ENCODE assay signal across 12 mouse cellular contexts in the genomic region with DNA sequence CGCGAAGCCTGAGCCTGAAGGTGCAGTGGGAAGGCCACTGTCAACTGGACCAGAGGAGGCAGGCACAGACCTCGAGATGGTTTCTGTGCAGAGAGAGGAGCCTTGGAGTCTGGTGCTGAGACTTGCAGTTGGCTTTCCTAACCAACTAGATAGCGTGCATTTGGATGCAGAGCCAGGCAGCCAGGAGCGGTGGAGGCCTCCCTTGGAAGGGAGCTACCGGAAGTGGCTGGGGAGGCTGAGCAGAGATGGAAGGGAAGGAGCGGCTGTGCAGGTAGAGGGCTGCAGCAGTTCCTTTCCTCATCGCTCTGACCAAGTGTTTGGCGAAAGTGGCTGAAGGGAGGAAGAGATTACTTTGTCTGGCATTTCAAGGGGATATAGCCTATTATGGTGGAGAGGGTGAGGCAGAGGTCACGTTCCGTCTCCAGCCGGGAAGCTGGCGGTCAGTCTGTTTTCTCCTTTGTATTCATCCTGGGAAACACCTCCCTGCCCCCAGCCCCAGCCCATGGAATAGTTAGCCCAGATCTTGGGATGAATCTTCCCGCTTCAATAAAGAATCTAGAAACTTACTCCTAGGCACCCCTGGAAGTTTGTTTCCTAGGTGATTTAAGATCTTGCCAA. TPM values are rescaled to one million over a fixed set of nuclear protein-coding genes. Genes with fewer than 3 reads are reported as not detected.
A peak's percentile ranks its signal among the peaks of the same experiment; 100 is the strongest.
DNase-seq lines count a peak whose midpoint lies in the region; ATAC-seq and TF ChIP-seq lines count a peak whose summit lies in the region.
"Had no signal": no experiment of that assay in that cellular context is flagged by ENCODE, and none has a peak within 500 bp of the region (broad histone marks: within the 10 kb centered on the region; RNA-seq: fewer than 3 reads in every experiment).

No protein-coding gene starts in this region.

- no peak for TF ChIP-seq EP300 in stomach, postnatal 0 days (optimal IDR thresholded peaks at IDR 0.05)

- H3K27ac ChIP-seq in heart, embryonic 13.5 days (replicated peaks): no peak overlapping the region; the same call in 1 of the 2 replicates
- H3K27ac ChIP-seq in midbrain, embryonic 14.5 days (replicated peaks; ENCODE audit: low read depth, low read length): peak overlapping the region; percentile 49; the same call in 1 of the 2 replicates
- no peak overlapping the region for H3K27ac ChIP-seq in midbrain, embryonic 16.5 days (ENCODE audit: low read length)
- H3K27ac ChIP-seq in intestine, embryonic 16.5 days (ENCODE audit: low read length): no peak overlapping the region
- peak overlapping the region; percentile 24; the same call in 1 of the 2 replicates for H3K27ac ChIP-seq in stomach, postnatal 0 days (replicated peaks)
- H3K27ac ChIP-seq: limb, embryonic 15.5 days had no signal

- DNase-seq in heart, postnatal 36 days: no peak
- DNase-seq in midbrain, embryonic 14.5 days: no peak
- DNase-seq in stomach, postnatal 0 days (ENCODE audit: low spot score): no peak
- DNase-seq in adrenal gland, postnatal 10 days: no peak
- DNase-seq in thymus, postnatal 0 days (ENCODE audit: low spot score): no peak
- DNase-seq: gastrocnemius, postnatal 14 days had no signal

- no peaks in the 10 kb centered on the region for H3K36me3 ChIP-seq in heart, embryonic 13.5 days
- no peaks in the 10 kb centered on the region for H3K36me3 ChIP-seq in midbrain, embryonic 14.5 days (ENCODE audit: control insufficient read depth, insufficient read depth, low read length)
- no peaks in the 10 kb centered on the region for H3K36me3 ChIP-seq in midbrain, embryonic 16.5 days (ENCODE audit: control insufficient read depth, insufficient read depth, low read length)
- no peaks in the 10 kb centered on the region for H3K36me3 ChIP-seq in intestine, embryonic 16.5 days (ENCODE audit: control insufficient read depth, insufficient read depth, low read length)
- H3K36me3 ChIP-seq in stomach, postnatal 0 days (ENCODE audit: control insufficient read depth, insufficient read depth, low read length): no peaks in the 10 kb centered on the region
- H3K36me3 ChIP-seq: limb, embryonic 15.5 days; midbrain, embryonic 12.5 days had no signal

- H3K4me1 ChIP-seq in heart, embryonic 13.5 days: peaks cover 17% of the 10 kb centered on the region
- peaks cover 17% of the 10 kb centered on the region for H3K4me1 ChIP-seq in midbrain, embryonic 14.5 days (ENCODE audit: control insufficient read depth, insufficient read depth, low read length)
- H3K4me1 ChIP-seq in midbrain, embryonic 16.5 days (ENCODE audit: control insufficient read depth, insufficient read depth, low read length): peaks cover 12% of the 10 kb centered on the region
- H3K4me1 ChIP-seq in intestine, embryonic 16.5 days (ENCODE audit: control insufficient read depth, insufficient read depth, low read length): peaks cover 12% of the 10 kb centered on the region
- no peaks in the 10 kb centered on the region for H3K4me1 ChIP-seq in stomach, postnatal 0 days (replicated peaks; ENCODE audit: control insufficient read depth, insufficient read depth)

- 0 out of 2 replicates have a peak overlapping the region, but pooled peaks have one; percentile 2 for H3K4me3 ChIP-seq in heart, embryonic 13.5 days
- no peak overlapping the region for H3K4me3 ChIP-seq in midbrain, embryonic 14.5 days (replicated peaks; ENCODE audit: low read depth, low read length)
- no peak overlapping the region for H3K4me3 ChIP-seq in midbrain, embryonic 16.5 days (ENCODE audit: low read depth, low read length)
- H3K4me3 ChIP-seq in intestine, embryonic 16.5 days (ENCODE audit: low read length): no peak overlapping the region
- no peak overlapping the region for H3K4me3 ChIP-seq in stomach, postnatal 0 days (ENCODE audit: low read depth, low read length)
- H3K4me3 ChIP-seq: midbrain, embryonic 12.5 days had no signal

- no peak for ATAC-seq in heart, embryonic 13.5 days (ENCODE audit: extremely low read depth, insufficient number of reproducible peaks, low FRiP score, low TSS enrichment)
- no peak for ATAC-seq in midbrain, embryonic 14.5 days (ENCODE audit: low FRiP score, low TSS enrichment)
- no peak for ATAC-seq in midbrain, embryonic 16.5 days
- ATAC-seq in intestine, embryonic 16.5 days: no peak
- no peak for ATAC-seq in stomach, postnatal 0 days (ENCODE audit: low FRiP score, low TSS enrichment)
- ATAC-seq: CD4-positive, CD25-positive, alpha-beta regulatory T cell, adult 4 months had no signal

- intact Hi-C loops in heart, postnatal 36 days (cut with DNase I): loop anchor here (5.0 to 10.0 kb wide), 4 partner anchors 365 to 1187 kb away; a partner anchor contains a TSS

- no peak for TF ChIP-seq CTCF in stomach, postnatal 0 days (IDR thresholded peaks at IDR 0.05; ENCODE audit: low read depth)

- H3K27me3 ChIP-seq in heart, embryonic 13.5 days (replicated peaks): peaks cover 4% of the 10 kb centered on the region; the same call in 1 of the 2 replicates
- no peaks in the 10 kb centered on the region for H3K27me3 ChIP-seq in midbrain, embryonic 14.5 days (ENCODE audit: control insufficient read depth, insufficient read depth, low read length)
- no peaks in the 10 kb centered on the region for H3K27me3 ChIP-seq in midbrain, embryonic 16.5 days (ENCODE audit: control insufficient read depth, insufficient read depth, low read depth, low read length)
- H3K27me3 ChIP-seq in intestine, embryonic 16.5 days (replicated peaks; ENCODE audit: control insufficient read depth, insufficient read depth, low read length): no peaks in the 10 kb centered on the region
- no peaks in the 10 kb centered on the region for H3K27me3 ChIP-seq in stomach, postnatal 0 days (ENCODE audit: control insufficient read depth, insufficient read depth, low read length)
- H3K27me3 ChIP-seq: limb, embryonic 15.5 days; midbrain, embryonic 12.5 days had no signal

- H3K4me2 ChIP-seq in heart, embryonic 13.5 days: peak overlapping the region; percentile 56
- H3K4me2 ChIP-seq in midbrain, embryonic 14.5 days (ENCODE audit: low read length): no peak overlapping the region
- H3K4me2 ChIP-seq in midbrain, embryonic 16.5 days (ENCODE audit: low read length): no peak overlapping the region
- no peak overlapping the region for H3K4me2 ChIP-seq in intestine, embryonic 16.5 days (ENCODE audit: low read depth, low read length)
- no peak overlapping the region for H3K4me2 ChIP-seq in stomach, postnatal 0 days (replicated peaks; ENCODE audit: low read depth)

- H3K9ac ChIP-seq in heart, embryonic 13.5 days: no peak overlapping the region
- no peak overlapping the region for H3K9ac ChIP-seq in midbrain, embryonic 14.5 days (replicated peaks; ENCODE audit: low read length)
- H3K9ac ChIP-seq in midbrain, embryonic 16.5 days (ENCODE audit: low read depth, low read length): no peak overlapping the region
- peak overlapping the region; percentile 20; the same call in 1 of the 2 replicates for H3K9ac ChIP-seq in intestine, embryonic 16.5 days (ENCODE audit: low read depth, low read length)
- H3K9ac ChIP-seq in stomach, postnatal 0 days (ENCODE audit: low read length): no peak overlapping the region
- H3K9ac ChIP-seq: limb, embryonic 15.5 days; midbrain, embryonic 12.5 days had no signal

- 20% methylated on average over 14 of the region's 14 CpGs for WGBS in heart, embryonic 13.5 days
- 28% methylated on average over 14 of the region's 14 CpGs for WGBS in midbrain, embryonic 14.5 days
- 26% methylated on average over 14 of the region's 14 CpGs for WGBS in midbrain, embryonic 16.5 days
- 38% methylated on average over 14 of the region's 14 CpGs for WGBS in intestine, embryonic 16.5 days
- 33% methylated on average over 14 of the region's 14 CpGs for WGBS in stomach, postnatal 0 days

- peaks cover 12% of the 10 kb centered on the region for H3K9me3 ChIP-seq in heart, embryonic 13.5 days
- 0 out of 2 replicates have a peak, but pooled peaks cover 7% of the 10 kb centered on the region for H3K9me3 ChIP-seq in midbrain, embryonic 14.5 days (ENCODE audit: control insufficient read depth, low read length)
- H3K9me3 ChIP-seq in midbrain, embryonic 16.5 days (replicated peaks; ENCODE audit: control insufficient read depth, low read length, poor library complexity, severe bottlenecking): peaks cover 4% of the 10 kb centered on the region; the same call in 1 of the 2 replicates
- H3K9me3 ChIP-seq in intestine, embryonic 16.5 days (ENCODE audit: control insufficient read depth, low read length): no peaks in the 10 kb centered on the region
- H3K9me3 ChIP-seq in stomach, postnatal 0 days (ENCODE audit: control insufficient read depth, low read length): no peaks in the 10 kb centered on the region

RNA-seq across cellular contexts. Expression of a gene that starts 20.6 kb away (rescaled TPM):
- polyA plus RNA-seq in heart, embryonic 13.5 days (2015; fragmentation: Nextera tagmentation; extraction: Ambion mirVana): 597 and 600 TPM in 2 replicates
- total RNA-seq in heart, postnatal 36 days (2021): 100 to 1,000 TPM; 850 to 903 TPM
- 772 and 791 TPM in 2 replicates for polyA plus RNA-seq in midbrain, embryonic 14.5 days (2014; fragmentation: Nextera tagmentation; extraction: Ambion mirVana)
- polyA plus RNA-seq in midbrain, embryonic 16.5 days (2015; fragmentation: Nextera tagmentation; extraction: Ambion mirVana): 498 and 513 TPM in 2 replicates
- polyA plus RNA-seq in intestine, embryonic 16.5 days (2015; fragmentation: Nextera tagmentation; extraction: Ambion mirVana): 685 and 745 TPM in 2 replicates
- polyA plus RNA-seq in stomach, postnatal 0 days (2015; fragmentation: Nextera tagmentation; extraction: Ambion mirVana): 1,066 and 1,112 TPM in 2 replicates
- 1,000 to 10,000 TPM; 1,547 to 1,559 TPM for total RNA-seq in adrenal gland, postnatal 10 days (2021)
- polyA plus RNA-seq in thymus, postnatal 0 days (2015; fragmentation: Nextera tagmentation; extraction: Ambion mirVana): 1,698 TPM in 2 replicates

RNA-seq across cellular contexts. Expression of a gene that starts 20.7 kb away (rescaled TPM):
- 12.6 and 13.8 TPM in 2 replicates for polyA plus RNA-seq in heart, embryonic 13.5 days (2015; fragmentation: Nextera tagmentation; extraction: Ambion mirVana)
- total RNA-seq in heart, postnatal 36 days (2021): 10 to 100 TPM; 10.6 to 11.5 TPM
- polyA plus RNA-seq in midbrain, embryonic 14.5 days (2014; fragmentation: Nextera tagmentation; extraction: Ambion mirVana): 21.0 and 23.1 TPM in 2 replicates
- polyA plus RNA-seq in midbrain, embryonic 16.5 days (2015; fragmentation: Nextera tagmentation; extraction: Ambion mirVana): 17.9 and 18.9 TPM in 2 replicates
- 14.2 and 15.3 TPM in 2 replicates for polyA plus RNA-seq in intestine, embryonic 16.5 days (2015; fragmentation: Nextera tagmentation; extraction: Ambion mirVana)
- 6.3 and 7.0 TPM in 2 replicates for polyA plus RNA-seq in stomach, postnatal 0 days (2015; fragmentation: Nextera tagmentation; extraction: Ambion mirVana)
- 10 to 100 TPM; 17.9 to 21.4 TPM for total RNA-seq in adrenal gland, postnatal 10 days (2021)
- 14.7 and 18.5 TPM in 2 replicates for polyA plus RNA-seq in thymus, postnatal 0 days (2015; fragmentation: Nextera tagmentation; extraction: Ambion mirVana)

Comparison
In these comparisons a context has a peak if more than half of its experiments do, and no peak if none do; other contexts are left out.
1. H3K27ac ChIP-seq: peak in midbrain, embryonic 14.5 days (single experiment) and stomach, postnatal 0 days (single experiment); none in heart, embryonic 13.5 days (single experiment), midbrain, embryonic 16.5 days (single experiment) and intestine, embryonic 16.5 days (single experiment).